Mouse (Mus musculus) cerebellum, adult 18-20 months (tissue): Measurements from ENCODE around the gene Arl8a.

ENCODE experiments used
- DNase-seq, 2 experiments: peaks; one replicate each; pipeline ENCODE4 v3.0.0; 2021

Gene Arl8a

DNA sequence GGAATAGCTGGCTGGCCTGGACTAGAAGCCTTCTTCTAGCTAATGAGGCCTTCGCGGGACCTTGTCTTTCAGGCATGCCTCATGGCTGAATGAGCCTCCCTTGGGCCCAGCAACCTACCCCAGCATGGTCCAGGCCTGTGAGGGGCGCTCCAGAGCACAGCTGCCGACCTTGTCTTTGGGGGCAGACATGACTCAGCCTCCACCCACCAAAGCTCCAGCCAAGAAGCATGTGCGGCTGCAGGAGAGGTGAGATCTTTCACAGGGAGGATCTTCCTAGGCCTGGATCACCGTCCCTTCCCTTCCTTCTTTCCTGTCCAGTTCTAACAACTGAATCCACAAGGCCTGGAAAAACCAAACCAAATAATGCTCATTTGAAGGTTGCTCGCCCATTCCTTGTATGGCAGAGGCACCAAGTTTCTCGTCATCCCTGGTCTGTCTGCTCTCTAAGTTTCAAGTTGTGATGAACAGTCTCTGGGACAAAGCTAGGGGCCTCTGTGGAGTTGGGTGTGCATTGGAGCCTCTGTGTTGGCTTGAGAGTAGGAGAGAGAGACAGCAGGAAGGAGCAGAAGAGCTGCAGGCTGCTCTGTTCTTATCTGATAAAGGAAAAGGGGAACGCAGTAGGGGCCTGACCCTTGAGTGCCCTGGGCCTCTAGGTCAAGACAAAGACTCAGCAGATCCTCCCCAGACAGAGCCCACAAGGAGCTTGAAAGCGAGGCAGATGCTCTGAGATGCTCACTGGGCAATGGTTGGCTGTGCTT, 12.8 kb upstream of the Arl8a start:
- DNase-seq: no peak

DNA sequence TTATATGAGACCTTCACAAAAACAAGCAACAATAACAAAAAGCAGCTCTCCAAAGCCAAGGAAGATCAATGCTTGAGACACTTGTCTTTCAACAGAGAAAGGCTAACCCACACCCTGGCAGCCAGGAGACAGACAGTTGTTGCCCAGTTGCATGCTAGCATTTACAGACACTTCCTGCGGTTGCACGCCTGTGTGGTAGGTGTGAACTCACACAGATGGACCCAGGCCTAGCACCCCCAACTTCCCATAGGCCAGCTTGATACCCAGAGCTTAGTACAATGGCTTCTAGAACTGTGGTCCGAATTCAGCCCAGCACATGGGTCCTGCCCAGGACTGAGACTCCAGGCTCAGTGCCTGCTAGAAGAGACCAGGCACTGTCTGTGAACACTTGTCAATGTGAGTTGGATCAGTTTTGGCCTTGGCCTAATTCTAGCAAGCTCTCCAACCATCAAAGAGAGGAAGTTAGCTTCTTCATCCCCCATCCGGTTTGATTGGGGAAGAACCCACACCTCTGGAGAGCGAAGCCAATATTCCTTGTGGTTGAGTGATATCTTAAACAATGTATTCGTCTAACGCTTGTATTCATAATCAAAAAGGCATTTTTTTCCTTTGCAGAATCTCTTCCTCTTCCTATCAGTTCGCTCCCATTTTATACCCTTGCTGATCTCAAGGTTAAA, 11.4 kb upstream of the Arl8a start:
- DNase-seq: no peak

DNA sequence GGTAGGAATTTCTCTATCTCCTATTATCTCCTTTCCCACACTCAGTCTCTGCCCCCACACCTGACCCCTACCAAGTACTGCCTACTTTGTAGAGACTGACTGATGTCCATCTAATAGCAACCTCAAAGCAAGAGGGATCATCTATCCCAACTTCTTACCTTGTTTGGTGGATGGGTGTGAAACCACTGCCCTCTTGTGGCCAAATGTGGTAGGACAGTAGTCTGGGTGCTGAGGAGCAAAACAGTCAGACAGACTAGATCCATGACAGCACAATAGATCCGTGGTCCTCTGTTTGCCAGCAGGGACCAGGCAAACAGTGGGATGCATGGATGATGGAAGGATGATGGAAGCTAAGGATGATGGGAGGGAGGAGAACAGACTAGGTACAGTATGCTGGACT, 10.1 kb upstream of the Arl8a start:
- DNase-seq: peak; percentile 66 to 77

DNA sequence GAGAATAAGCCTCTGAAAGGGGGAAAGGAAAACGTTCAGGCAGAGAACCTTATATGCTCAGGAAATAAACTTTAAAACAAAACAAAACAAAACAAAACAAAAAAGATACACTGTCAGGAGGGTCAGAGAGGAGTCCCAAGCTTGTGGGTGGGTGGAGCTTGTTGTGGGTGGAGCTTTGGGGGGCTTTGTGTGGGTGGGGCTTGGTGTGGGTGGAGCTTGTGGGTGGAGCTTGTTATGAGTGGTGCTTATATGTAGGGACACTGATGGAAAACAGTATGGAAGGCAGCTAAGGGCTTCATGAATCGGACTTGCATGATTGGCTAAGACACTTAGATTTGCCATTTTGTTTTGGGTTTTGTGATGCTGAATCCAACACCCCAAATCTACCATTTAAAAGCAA, 6.7 kb upstream of the Arl8a start:
- DNase-seq: no peak

DNA sequence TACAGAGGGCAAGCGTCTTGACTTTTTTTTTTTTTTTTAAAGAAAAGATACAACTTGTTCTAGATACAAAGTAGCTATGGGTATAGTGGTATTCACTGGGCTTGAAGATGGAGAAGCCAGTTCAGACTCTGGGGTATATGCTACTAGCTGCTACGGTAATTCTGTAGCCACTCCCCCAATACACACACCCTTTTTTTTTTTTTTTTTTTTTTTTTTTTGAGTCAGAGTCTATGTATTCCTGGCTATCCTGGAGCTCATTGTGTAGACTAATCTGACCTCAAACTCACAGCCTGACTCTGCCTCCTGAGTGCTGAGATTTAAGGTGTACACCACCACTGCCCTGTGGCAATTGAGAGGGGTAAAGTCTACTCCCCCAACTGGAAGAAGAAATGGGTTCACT, 4.2 kb upstream of the Arl8a start:
- no peak for DNase-seq

DNA sequence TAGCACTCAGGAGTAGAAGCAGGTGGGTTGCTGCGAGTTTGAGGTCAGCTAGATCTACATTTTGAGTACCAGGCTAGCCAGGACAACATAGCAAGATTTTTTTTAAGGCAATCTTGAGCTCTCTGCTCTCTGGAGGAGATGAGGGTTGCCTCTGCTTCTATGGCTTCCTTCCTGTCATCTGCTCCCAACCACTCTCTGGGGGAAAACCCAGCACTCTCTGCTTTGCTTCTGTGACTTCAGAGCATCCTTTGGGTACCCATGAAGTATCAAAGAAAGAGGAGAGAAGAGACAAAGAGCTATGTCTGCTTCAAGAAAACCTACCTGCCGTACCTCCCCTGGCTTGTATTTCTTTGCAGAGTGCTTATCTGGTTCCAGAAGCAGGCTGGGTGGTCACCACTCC, 2.7 kb upstream of the Arl8a start:
- no peak for DNase-seq

DNA sequence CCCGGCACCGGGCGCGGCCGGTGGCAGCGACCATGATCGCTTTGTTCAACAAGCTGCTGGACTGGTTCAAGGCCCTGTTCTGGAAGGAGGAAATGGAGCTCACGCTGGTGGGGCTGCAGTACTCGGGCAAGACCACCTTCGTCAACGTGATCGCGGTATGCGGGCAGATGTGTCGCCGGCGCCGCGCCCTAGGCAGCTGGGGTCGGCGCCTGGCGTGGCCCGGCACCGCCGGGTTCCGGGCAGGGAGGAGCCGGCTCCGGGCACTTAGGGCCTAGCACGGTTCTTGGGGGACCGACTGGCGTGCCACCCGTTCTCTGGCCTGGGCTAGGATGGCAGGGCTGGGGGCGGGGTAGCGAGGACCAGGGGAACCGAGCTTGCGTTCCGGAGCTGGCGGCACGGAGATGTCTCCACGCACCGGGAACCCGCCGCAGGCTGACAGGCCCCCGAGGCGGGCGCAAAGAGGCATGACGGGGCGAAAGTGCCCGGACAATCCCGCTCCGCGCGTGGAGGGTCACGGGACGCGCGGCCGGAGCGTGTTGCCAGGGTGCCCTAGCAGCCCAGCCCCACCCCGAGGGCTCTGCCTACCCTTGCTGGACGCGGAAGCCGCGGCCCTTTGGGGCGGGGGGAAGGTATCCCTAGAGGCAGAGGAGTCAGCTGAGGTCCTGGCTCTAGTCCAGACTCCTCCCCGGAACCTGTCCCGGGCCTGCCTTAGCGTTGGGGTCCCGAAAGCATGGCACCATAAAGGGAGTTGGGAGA, 500 bp downstream of the Arl8a start:
- DNase-seq: peak; percentile 74 to 78

DNA sequence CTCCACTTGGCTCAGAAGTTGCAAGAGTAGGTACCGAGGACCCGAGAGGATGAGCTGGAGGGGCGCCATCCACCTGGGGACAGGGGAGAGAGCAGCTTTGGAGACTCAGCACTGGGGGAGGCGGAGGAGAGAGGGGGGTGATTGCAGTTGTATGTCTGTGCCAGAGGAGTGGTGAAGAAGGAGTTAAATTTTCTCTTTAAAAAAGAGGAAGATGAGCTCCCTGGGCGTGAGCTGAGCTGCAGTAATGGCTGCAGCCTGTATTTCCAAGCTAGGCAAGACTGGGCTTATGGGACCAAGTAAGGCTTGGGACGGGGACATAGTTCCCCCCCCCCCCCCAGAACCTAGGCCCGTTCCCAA, 1.1 kb downstream of the Arl8a start:
- no peak for DNase-seq

DNA sequence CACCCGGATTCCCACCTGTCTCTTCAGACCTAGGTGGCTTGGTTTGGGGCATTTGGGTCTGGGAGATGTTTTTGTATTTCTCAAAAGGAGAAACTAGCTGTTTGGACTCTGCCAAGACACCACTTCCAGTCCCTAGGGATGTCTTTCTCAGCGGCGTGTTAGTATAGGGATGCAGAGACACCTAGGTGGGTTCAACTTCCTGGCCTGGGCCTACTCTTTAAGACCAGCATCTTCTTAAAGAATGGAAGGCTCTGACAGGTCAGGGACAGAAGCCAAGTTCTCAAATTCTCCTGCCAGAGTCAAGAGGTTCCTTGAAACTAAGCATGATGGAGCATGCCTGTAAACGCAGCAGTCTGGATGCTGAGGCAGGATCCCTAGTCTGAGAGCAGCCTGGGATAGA, 1.9 kb downstream of the Arl8a start:
- no peak for DNase-seq

DNA sequence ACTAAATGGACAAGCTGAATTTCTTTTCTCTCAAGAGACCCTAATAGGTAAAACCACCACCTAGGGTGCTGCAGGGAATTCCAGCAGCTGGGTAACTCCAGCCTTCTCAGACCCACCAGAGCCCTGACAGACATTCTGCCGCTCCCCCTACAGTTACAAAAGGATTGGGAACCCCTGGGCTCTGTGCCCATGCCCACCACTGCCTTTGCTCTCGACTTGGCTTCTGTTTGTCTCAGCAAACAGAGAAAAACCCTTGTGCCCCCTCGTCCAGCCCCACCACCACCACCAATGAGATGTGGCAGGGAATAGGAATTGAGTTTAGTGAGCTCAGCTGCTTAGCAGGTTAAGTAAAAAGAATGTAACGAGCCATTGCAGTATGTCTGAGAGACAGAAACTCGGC, 2.4 kb downstream of the Arl8a start:
- DNase-seq: peak in 1 of 2 experiments; percentile 25

DNA sequence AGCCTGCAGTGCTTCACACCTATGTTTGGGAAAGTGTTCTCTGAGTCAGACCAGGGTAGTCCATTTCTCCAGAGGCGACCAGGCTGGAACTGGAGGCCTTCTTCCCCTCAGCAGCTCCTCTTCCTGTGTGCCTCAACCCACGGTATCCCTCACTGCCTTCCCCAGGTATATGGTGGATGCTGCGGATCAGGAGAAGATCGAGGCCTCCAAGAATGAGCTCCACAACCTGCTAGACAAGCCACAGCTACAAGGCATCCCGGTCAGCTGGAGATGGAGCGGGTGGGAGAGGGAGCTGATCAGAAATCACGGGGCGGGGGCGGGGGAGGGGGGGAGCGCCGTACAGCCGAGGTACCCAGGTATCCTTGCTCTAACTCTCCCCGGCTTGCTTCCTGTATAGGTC, 7.4 kb downstream of the Arl8a start:
- no peak for DNase-seq

DNA sequence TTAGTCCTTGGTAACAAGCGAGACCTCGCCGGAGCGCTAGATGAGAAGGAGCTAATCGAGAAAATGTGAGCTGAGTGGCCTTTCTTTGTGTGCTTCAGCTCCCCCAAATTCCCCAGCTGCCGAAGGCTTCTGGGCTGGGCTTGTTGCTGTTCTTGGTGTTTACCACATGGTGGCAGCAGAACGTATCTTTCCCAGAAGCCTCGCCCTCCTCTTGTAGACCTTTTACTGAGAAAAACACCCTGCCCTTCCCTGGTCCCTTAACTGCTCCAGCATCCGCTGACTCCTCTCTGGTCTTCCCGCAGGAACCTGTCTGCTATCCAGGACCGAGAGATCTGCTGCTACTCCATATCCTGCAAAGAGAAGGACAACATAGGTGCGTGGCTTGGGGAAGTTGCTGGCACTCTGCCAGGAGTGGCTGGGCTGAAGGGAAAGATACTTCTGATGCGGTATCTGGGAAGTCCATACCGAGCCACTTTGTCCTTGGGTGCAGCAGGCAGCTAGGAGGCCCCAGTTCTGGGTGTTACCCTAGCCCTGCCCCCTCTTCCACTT, 7.9 kb downstream of the Arl8a start:
- peak; percentile 82 to 83 for DNase-seq

DNA sequence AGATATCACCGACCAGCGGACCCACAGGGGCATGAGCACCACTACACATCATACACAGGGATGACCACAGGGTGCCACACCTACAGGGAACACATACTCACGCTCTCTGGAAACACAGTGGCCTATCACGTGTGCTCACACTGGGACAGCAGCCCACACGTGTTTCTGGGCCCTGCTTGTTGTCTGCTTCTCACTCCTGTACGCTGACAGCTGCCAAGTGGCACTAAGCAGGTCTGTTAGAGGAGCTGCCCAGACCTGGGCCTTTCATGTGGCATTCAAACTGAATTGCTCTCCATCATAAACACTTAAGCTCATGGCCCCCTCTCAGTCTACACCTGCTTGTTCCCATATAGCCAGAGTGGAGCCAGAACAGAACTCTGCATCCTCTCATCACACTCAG, 9.7 kb downstream of the Arl8a start:
- DNase-seq: peak in 1 of 2 experiments; percentile 6

DNA sequence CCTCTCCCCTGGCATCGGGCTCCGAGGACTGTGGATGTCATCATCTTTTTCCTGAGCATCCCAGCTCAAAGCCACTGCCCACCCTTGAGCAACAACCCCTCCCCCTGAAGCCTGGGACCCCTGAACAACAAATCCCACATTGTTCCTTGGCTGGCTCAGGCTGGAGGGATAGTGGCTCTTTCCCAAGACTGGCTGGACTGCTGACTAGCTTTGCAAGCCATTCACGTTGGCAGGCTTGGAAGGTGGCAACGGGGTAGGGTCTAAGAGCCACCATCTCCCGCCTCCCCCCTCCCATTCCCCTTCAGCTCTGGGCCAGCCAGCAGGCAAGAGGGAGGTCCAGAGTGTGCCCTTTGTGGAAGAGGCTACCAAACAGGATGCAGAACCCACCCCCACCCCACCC, 12.0 kb downstream of the Arl8a start:
- DNase-seq: peak; percentile 14 to 35

DNA sequence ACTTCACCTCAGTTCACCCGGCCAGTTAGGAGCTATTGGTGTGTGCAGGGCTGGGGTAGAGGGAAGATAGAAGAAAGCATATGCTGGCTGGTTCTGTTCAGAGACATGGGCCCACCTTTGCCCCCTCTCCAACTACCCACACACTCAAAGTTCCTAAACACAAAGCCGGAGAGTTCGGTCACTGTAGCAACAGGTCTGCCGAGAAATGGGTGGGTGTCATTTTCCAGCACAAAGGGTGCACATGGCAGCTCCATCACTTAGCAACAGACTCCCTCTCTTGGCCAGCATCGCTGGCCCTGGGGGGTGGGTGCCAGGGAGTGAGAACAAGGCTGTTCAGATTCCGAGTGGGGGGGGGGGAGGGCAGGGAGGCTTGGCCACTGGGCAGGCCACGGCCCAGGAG, 12.4 kb downstream of the Arl8a start:
- DNase-seq: peak in 1 of 2 experiments; percentile 11

DNA sequence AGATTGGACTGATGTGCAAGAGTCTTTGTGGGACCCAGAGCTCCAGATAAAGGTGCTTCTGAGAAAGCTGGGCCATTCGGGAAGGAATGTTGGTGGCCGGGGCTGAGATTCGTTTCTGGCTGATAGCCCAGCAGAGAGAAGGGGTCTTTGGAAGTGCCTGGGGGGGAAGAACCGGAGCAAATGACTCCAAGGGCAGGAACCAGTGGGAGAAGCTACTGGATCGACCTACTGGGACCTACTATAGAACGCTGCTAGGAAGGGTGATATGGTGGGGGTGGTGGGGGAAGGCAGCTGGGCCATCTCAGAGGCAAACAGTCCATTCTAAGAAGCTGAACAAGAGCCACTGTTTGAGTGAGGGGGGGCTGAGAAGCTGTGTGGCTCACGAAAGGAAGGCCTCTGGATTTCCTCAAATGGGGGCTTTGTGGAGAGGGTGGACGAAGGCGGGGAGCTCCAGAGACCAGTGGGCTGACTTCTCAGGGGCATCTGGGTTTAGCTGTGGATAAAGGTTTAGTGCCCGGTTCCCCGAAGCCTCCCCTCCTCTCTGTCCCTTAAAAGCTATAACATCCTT, 13.0 kb downstream of the Arl8a start:
- no peak for DNase-seq

DNA sequence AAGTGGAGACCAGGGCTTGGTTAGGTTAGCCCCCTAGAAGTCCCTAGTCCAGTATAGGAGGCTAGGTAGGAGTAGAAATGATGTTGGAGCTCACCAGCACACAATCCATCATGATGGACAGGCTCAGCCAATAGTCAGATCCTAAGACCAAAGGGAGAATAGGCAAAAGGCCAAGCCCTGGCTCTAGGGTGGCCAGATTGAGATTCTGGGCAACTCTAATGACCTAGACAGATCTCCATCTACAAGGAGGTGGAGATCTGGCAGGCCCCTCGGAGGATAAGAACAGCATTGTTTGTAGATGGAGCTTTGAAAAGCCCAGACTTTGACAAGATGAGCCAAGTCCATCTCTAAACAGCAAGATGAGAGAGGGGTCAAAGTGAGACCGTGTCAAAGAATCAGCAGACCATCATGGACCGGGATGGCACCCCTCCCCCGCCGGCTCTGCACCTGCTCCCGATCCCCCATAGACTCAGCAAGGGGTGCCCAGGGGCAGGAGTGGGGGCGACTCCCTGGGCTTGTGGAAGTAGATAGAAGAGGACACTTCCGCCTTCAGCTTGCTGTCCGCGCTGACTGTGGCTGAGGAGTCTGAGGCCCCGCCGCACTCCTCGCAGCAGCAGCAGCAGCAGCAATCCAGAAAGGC, 13.9 kb downstream of the Arl8a start:
- DNase-seq: peak in 1 of 2 experiments; percentile 9

DNA sequence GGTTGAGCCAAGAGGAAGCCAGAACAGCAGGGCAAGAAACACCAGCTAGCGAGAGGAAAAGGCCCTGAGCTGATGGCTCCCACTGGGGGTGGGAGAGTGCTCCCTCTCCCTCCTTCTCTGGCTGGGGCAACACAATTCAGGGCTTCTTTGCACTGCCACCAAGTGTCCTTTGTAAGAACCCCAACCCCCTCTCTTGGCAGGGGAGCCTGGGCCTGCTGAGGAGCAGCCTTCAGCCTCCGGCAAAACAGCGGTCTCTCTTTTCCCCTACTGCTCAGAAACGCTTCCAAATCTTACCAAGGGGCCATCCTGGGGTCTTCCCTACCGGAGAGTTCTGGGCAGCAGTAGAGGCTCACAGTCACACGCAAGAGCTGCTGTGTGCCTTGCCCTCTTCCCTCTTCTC, 16.1 kb downstream of the Arl8a start:
- DNase-seq: peak; percentile 26 to 47

DNA sequence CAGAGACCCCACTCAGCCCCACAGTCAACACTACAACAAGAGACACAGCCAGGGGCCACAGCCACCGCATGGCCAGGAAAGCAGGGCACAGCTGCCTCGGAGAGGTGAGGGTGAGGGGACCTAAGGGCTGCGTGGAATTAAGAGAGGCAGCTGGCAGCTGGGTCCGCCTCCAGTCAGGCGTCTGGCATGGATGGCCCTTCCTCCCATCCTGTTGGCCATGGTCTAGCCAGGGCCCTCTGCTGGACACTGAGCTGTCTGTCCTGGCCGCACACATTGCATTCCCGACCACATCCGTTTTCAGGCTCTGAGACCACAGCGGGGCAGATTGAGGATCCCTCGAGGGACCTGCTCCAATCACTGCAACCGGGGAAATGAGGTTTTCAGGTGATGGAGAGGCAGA, 20.8 kb downstream of the Arl8a start, which contains the start of gene Gpr37l1:
Gene Gpr37l1 (minus strand): TSS at position 247 of the 400 bp plus-strand sequence.
- DNase-seq: peak; percentile 29 to 47

DNA sequence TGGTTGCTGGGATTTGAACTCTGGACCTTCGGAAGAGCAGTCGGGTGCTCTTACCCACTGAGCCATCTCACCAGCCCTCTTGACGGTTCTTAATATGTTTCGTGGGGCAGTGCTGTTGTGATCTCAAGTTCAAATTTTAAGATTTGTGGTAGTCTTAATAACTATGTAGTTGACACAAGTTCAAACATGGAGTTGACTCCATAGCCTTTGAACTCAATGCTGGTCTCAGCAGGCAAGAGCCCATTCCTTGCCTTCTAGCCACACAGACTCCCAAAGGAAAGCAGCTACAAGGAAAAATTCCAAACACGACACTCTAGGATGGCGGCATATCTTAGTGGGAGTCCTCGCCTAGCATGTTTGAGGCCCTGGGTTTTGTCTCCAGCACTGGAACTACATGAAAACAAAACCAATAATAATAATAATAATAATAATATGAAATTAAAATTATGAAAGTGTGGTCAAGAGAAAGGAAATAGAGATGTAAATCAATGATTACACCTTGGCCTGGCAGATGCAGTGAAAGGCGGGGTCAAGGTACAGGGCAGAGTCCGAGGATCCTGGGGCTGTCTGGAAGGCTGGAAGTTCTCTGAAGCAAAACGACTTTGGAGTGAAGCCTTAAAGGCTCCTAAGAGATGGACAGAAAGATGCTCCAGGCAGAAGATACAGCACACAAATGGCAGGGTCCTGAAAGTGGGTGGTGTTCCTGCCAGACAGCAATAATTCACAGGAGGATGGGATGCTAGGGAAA, 22.0 kb downstream of the Arl8a start:
- DNase-seq: no peak

DNA sequence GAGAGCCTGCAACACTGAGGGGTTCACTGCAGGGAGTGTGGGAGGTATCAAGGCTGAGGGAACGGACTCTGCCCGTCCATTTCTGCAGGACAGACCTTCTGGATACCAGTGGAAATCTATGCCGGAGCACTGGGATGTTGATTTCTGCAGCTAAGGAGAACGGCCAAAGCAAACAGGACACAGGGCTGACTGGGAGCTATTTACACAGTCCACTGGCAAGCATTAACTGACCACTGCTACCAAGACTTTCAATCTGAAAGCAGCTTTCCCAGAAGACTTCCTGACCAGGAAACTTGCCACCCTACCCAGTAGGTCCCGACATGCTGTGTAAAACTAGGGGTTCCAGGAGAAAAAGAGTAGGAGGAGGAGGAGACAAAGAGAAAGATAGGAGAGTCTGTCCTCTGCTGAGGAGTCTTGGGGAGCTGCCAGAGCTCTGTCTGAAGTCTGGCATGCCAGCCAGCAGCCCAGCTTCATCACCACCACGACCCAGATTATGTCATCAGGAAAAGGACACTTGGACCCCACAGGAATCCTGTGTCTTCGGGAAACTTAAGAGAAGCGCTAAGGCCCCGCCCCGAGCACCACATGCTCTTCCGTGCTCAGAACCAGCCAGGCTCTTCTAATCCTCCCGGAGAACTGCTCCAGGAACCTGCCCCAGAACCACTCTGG, 23.1 kb downstream of the Arl8a start:
- DNase-seq: peak; percentile 37 to 39
